Mouse (Mus musculus) right cerebral cortex, postnatal 14 days (tissue): Measurements from ENCODE around the gene Rspry1.

Source experiments
- DNase-seq: peaks from one replicate; pipeline ENCODE4 v3.0.0; 2022

Gene Rspry1

DNA sequence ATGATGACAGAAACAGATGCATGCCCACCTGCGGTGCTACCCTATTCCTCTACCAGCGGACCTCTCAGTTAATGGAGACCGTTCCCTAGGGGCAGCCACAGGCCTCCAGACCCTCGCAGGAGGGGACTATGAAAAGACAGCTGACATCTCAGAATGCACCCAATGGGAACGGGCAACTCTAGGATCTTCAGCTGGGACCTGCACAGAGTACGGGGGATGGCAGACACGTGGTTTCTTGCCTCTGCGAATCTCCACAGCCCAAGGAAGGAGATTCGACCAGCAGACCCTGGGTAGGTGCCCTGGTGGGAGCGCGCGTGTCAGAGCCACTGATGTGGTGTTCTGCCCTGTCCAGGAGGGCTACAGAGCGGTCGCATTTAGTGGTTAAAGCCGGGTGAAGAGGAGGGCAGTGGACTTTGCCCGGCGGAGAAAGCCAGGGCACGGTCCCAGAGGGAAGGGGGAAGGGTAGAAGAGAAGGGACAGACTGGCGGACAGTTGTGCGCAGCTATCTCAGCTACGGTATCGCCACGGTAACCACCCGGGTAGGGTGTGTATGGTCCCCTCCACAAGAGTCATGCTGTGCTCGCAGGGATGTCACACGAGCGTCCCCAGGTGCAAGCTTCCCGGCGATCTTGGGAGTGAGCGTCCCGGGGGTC lies 93.7 kb downstream of the Rspry1 start:
- DNase-seq, result no peak

DNA sequence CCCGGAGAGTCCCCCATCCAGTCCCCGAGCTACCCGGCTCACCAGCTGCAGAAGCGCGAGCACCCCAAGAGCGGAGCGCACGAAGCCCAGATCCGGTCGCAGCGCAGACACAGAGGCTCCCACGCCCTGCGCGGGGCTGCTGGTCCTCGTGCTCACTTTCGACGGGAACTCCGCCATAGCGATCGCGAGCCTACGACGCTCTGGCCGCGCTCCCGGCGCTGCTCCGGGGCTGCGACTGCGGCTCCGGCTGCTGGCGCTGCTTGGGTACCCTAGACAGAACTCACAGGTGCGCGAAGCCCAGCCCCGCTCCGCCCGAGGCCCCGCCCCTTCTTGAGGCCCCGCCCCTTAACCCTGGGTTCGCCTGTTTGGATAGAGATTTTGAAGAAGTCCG lies 94.3 kb downstream of the Rspry1 start, which contains the start of gene Pllp:
Gene Pllp (minus strand): TSS at position 285 of the 391 bp plus-strand sequence.
- DNase-seq, result peak; percentile 59

DNA sequence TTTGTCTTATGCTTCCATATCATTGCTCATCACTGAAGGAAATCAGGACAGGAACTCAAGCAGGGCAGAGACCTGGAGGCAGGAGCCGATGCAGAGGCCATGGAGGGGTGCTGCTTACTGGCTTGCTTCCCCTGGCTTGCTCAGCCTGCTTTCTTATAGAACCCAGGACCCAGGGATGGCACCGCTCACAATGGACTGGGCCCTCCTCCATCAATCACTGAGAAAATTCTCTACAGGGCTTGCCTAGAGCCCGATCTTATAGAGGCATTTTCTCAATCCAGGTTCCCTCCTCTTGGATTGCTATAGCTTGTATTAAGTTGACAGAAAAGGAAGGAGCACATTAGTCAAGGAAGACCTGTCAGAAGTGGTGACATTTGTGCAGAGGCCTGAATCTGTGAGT lies 94.8 kb downstream of the Rspry1 start:
- DNase-seq, result no peak

DNA sequence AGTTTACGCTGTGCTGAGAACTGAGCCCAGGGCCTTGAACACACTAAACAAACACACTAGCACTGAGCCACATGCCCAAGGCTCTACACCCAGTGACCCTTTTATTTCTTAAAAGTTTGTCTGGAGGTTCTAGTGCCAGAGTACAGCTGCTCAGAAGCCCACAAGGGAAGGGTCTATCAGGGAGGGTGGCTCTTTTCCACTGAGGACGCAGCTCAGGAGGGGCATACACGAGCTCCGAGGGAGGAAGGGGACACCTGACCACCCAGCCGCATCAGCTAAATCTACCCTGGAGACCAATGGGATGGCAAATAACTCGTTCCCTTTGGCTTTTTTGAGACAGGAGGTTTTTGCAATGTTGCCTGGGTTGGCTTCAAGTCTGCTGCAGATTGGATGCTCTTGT lies 96.2 kb downstream of the Rspry1 start:
- DNase-seq, result no peak

DNA sequence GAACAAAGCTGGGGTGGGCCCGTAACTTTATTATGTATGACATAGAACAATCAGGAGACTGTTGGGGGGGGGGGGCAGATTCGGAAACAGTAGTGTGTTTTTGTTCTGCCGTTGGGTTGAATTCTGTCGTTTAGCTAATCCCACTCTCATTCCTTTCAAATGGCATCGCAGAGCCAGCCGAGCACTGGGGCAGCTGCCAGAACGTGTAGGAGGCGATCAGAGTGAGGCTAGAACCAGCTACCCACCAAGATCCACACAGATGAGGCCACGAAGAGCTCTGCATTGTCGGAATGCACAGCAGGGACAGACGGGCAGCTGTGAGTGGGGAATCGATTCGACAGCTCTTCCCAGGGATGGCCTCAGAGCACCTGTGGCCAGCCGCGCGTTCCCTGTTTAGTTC lies 97.6 kb downstream of the Rspry1 start:
- DNase-seq, result peak; percentile 55

DNA sequence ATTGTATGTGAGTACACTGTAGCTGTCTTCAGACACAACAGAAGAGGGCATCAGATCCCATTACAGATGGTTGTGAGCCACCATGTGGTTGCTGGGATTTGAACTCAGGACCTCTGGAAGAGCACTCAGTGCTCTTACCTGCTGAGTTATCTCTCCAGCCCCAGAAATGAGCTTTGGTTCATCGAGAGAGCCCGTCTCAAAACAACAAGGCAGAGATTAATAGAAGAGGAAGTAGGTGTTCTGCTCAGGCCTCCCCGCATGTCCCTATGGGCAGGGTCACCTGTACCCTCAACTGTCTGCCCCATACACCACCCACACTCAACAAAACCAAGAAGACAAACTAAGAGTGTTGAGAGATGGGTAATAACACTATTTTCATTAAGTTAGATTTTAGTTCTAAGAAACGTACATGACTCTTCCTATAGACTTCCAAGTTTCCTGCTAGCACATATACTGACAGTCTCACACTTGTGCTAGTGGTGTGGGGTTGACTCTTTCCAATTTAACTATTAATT lies 98.7 kb downstream of the Rspry1 start:
- DNase-seq, result no peak

DNA sequence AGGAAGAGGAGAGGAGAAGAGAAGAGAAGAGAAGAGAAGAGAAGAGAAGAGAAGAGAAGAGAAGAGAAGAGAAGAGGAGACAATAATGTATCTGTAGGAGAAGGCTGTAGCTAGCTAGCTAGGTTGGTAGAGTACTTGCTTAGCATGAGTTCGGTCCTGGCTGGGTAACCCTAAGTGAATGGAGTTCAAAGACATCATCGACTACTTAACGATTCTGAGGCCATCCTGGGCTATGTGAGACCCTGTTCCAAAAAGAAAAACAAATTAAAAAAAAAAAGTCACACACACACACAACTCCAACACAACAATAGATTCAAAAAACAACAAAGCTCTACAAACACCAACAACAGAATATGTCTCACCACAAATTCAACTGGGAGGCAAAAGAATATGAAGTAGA lies 100.4 kb downstream of the Rspry1 start:
- no peak for DNase-seq

DNA sequence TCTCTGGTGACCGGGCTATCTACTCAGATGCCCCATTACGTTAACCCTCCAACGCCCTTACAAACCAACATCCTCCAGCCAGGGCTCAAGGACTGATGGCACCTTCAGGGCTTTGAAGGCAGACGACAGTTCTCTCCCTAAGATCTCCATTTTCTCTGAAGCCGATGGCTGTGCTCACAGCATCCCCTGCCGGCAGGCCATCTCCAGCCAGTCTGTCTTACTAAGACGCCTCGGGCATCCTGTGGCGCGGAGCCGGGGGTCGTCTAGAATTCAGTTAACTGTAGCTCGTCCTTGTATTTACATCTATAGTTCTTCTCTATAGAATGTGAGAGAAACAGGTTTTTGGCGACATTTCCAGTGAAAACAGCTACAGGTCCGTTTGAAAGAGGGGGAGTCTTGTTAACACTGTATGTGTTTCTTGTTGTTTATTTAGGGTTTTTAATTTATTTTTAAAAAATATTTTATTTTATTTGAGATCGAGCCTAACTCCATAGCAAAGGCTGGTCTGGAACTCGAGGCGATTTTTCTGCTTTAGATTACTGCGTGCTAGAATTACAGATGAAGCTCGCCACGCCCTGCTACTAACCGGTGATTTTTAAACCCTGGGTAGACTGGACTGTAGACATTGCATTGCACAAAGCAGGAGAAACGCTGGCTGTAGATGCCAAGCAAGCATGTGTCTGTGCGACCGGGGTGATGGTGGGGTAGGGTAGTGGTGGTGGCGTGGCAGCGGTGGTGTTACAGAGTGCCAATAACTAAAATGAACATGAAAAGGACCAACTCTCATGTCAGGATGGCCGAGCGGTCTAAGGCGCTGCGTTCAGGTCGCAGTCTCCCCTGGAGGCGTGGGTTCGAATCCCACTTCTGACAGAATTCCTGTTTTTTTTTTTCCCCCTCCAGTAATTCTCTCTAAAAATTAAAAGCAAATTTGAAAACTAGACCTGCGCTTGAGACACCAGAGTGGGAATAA lies 101.4 kb downstream of the Rspry1 start:
- peak; percentile 84 for DNase-seq

DNA sequence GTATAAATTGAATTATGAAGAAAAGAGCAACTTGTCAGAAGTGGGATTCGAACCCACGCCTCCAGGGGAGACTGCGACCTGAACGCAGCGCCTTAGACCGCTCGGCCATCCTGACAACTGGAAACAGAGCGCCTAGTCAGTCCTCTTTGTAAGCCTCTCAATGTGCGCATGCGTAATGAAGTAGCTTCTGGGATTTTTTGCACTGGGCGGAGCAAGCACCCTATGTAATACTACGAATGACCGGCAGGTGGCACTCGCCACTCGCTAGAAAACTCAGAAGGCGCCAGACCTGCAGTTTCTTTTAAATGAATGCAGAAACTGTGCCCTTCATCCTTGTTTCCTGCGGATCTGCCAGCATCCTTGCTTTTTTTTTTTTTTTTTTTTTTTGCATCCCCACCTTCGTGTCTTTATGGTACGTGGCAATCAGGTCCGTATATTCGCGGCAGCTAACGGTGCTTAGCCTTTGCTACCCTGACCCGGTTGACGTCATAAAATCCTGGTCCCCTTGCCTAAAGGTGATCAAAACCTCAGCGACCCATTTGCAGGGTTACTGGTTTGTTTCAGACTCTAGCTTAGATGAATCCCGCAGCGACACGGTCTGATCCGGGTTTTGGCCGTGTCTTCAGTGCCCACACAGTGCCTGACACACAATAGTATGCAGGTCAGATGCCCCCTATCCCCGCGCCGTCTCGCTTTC lies 102.4 kb downstream of the Rspry1 start:
- peak; percentile 96 for DNase-seq

DNA sequence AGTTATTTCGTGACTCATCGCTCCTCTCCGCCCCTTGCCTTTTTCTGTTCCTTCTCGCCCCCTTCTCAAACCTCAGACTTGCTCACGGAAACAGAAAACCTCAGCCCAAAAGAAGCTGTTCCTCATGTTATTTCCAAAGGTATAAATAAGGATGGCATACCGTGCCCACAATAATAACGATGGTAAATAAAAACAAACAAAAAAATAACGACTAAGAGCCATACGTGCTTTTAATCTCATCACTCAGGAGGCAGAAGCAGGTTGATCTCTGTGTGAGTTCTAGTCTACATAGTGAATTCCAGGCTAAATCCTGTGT lies 102.9 kb downstream of the Rspry1 start:
- no peak for DNase-seq

DNA sequence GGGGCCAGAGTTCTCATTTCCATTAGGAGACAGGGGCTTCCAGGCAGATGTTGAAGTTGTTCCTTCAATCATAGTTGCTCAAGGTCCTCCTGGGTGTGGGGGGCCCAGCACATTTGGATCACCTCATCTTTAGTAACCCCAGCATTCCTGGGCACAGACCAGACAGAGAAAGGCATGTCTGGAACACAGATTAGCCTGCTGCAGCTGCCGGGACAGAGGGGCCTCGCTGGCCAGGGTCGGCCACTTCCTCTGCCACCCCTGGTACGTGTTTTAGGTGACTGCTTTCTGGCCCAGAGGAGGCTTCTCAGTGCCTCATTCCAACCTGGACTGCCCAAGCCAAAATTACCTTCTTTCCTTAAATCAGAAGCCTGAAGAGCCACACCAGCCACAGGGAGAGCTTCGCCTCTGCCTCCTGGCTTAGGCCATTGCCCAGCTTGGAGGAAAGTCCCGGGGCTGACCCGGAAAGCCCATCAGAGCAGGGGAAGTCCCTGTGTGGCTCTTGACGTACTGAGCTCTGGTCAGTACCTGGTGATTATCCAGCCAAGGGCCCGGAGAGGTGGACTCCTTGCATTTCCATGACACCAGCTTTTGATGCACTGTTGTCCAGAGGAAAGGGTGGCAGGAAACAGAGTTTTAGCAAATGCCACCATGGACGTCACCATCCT lies 104.0 kb downstream of the Rspry1 start:
- no peak for DNase-seq

DNA sequence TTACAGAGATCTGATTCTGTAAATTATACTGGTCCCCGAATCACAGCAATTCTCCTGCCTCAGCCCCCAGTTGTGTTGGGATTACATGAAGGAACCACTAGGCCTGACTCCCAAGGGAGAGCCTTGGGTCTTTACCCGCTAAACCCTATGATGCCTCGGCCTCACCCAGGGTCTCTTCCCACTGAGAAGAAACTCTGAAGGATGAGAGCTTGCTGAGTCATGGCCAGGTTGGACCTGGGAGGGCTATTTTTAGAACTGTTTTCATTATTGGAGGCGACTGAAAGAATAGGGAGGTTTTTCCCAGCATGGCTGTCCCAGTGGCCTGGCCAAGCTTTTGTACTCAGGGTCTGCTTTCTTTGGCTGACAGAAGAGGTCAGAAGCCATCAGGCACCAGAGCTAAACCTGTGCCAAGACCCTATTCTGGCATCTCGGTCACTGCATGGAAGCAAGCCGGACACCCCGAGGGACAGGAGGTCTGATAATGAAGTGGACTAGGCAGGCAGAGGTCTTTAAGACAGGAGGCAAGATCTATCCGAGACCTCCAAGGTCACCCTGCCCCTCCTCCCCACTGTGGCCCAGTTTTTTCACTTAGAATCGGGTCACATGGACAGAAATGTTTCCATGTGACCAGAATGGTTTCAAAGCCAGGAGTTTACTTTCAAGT lies 105.1 kb downstream of the Rspry1 start:
- no peak for DNase-seq
